Mouse (Mus musculus) ovary, adult 18-20 months (tissue): ENCODE measurements at regions not wholly inside any gene's neighbourhood (a gene's known extent, or its start where the extent isn't known, plus 50 kb on each side); places are given as distances from the start of the nearest gene placed in this dataset.

ENCODE experiments used
- DNase-seq: peaks from one replicate; pipeline ENCODE4 v3.0.0; 2022; ENCODE audit warnings: low spot score, mixed read lengths

DNA sequence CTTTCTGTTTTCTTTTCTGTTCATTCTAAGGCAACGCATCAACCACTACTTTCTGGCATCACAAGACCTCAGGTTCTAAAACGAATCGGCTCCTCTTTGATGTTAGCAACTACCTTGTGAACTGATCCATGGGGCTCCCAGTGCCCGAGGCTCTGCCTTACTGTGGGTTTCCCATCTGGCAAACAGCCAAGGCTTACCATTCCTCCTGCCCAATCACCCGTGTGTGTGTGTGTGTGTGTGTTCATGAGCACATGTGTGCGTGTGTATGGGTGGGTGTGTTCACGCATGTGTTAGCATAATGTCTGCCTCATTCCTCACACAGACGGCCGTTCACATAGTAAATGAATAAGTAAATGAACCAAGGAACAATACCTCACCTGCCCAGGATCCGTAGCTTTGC lies 138.3 kb upstream of the Lpp start:
- no peak for DNase-seq

GRCm38 (mm10) chr16:24254590-24254989 lies 138.7 kb upstream of the Lpp start:
- no peak for DNase-seq

DNA sequence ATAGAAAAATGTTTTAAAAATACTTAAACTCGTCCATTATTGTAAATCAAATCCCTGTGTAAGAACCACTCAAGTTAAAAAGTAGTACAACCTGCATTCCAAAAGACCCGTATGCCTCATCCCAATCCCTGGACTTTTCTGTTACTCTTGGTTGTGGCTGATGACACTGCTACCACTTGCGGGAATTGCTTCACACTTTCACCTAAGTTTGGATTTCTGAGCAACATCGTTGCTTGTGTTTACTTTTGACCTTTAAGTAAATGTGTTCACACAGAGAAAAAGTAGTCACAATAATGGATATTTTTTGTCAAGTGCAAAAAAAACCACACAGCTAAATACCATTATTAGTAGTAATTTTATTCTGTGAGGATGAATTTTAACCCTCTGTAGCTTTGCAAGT lies 139.2 kb upstream of the Lpp start:
- no peak for DNase-seq

DNA sequence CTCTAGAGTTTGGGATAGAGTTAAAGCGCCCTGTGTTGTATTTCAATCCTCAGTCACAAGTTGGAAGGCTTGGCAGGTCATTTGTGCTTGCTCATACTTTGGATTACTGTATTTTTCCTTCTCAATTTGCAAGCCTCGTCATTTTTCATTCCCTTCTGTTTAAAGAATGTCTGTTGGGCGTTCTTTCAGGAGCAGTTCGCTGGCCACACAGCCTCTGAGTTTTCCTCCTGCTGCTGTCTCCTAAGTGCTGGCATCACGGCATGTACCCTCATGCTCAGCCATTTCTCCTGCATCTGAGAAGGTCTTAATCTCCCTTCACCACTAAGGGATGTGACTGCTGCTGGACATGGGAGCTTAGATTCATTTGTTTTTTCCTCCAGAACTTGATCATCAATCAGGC lies 146.0 kb upstream of the Lpp start:
- no peak for DNase-seq

DNA sequence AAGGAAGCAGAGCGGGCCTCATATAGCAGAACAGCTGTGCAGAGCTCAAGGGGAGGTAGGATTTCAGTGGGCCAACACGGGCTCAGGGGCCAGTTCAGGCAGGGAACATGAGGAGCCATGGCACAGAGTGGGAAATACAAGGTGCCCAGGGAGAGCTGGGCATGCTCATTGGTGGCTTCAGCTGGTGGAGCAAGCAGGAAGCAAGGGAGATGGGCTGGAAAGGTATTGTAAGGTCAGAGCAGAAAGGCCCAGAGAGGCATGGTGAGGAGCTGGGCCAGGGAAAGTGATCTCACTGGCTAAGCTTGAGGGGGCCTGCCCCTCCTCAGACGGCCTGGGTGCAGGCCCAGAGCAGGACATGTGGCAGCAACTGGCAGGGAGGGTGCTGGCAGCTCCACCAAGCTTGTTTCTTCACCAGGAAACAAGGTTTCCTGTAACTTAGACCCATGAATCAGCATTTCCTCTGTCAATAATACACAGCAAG lies 155.2 kb upstream of the Lpp start:
- peak; percentile 11 for DNase-seq

GRCm38 (mm10) chr16:24237425-24237824 lies 155.9 kb upstream of the Lpp start:
- DNase-seq, result no peak

DNA sequence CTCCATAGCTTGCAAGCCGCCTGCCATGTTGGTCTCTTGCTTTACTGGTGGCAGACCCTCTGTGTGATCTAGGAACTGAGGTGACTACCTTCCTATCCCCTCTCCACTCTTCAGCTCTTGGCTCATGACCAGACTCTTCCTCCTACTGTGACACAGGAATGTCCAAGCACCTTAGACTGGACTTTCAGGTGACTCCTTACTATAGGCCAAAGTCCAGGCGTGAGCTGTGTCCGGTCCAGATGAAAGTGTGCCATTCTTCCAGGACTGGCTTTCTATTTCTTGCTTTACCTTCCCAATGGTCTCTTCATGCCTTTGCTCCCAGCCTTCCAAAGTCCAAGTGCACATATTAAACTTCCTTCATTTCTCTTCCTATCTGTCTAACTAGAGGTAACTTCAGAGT lies 156.3 kb upstream of the Lpp start:
- no peak for DNase-seq

DNA sequence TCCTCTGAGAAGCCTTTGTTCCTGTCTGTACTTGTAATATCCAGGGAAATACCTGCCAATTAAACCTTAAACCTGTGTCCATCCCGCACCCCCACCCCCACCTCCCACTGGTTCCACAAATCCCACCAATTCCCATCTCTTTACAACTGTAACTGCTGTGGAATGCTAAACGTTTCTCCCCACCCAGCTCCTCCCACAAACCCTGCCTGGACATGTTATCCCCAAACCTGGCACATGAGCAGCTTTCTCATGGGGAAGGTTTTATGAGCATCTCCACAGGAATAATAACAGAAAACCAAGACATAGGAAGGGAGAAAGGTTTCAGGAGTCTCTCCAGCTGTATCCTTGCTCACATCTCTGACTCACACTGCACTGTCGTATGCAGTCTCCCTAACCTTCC lies 156.8 kb upstream of the Lpp start:
- no peak for DNase-seq

- DNase-seq, result no peak
These were observed 158.5 kb upstream of the Lpp start for GRCm38 (mm10) chr16:24234795-24235194.

- no peak for DNase-seq
These were observed 161.2 kb upstream of the Lpp start for GRCm38 (mm10) chr16:24232001-24232530.

DNA sequence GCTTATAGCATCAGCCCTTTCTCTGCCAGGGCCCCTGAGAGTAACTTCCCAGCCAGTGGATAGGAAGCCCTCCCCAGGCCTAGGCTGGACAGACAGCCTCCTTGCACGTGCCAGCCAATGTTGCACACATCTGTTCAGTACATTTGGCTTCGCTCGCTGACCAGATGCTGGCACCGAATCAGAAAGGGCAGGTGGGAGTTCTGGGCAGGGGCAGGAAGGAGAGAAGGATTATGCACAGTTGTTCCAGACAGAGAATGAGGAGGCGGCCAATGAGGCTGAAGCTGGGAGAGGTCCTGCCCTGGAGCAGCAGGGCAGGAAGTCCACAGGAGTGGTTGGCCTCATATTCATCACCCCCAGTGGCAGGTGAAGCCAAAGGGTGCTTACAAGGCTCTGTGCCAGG lies 161.8 kb upstream of the Lpp start:
- DNase-seq, result no peak

GRCm38 (mm10) chr16:24229002-24229607 lies 164.2 kb upstream of the Lpp start:
- no peak for DNase-seq

- DNase-seq, result no peak
These were observed 167.4 kb upstream of the Lpp start for GRCm38 (mm10) chr16:24225897-24226296.

- DNase-seq, result no peak
These were observed 168.2 kb upstream of the Lpp start for GRCm38 (mm10) chr16:24225090-24225489.

DNA sequence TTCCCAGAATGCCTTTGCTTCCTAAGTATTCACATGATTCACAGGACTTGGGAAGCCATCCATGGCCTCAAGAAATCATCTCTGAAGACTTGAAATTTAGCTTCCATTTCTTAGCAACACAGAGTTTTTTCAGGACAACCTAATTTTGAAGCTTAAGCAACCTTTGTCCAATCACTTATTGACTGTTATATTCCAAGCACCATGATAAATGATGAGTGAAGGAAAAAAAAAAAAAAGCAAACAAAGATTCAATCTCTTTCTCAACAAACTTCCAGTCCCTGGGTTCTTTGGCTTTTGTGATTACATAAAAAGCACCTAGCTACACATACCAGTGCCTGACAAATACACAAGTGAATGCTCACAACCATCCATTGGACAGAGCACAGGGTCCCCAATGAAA lies 169.4 kb upstream of the Lpp start:
- no peak for DNase-seq

GRCm38 (mm10) chr16:24223527-24223880 lies 169.8 kb upstream of the Lpp start:
- no peak for DNase-seq

DNA sequence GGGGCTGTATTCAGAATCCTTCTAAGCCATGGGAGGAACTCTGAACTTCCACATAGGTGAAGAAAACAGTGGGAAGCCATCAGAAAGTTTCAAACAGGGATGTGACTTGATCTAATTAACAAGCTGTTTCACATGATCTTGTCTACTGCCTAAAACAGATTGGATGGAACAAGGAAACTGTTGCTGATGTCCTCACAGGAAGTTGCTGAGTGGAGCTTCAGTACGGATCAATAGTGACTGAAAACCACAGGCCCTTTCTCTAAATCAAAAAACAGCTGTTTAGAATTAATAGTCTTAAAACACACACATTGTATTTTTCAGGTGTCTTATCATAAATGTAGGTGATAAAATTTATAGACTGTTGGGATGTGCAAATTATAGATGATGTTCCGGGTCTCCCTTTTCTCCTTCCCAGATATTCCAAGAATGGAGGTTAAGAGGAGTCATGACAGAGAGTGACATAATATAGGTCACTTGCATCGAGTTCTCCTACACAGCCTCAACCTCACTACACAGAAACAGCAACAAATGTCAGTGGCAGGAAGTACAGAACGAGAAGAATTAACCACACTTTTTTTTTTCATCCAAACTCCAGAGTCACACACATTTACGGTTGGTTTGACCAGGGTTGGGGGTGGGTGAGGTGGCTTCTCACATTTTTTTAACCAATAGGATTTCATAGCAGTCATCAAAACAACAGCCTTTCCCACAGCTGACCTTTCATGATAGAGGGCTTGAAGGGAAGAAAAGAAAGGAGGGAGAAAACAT lies 170.4 kb upstream of the Lpp start:
- no peak for DNase-seq

DNA sequence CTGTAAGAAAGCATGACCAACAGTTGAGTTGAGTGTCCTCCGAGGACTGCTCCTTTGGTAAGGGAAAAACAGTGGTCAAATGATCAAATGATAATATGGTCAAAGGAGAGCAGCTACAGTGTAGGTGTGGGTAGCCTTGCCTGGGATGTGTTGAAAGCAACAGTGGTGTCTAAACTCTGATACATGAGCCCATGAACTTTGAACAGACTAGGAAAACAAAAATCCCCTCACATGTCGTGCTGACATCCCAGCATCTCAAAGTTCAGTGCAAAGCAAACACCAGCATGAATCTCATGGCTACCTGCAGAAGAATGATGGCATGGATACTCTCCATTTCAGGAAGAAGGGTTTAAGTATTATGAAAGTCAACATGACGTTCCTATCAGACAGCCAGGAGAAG lies 171.3 kb upstream of the Lpp start:
- DNase-seq, result no peak

- no peak for DNase-seq
These were observed 172.7 kb upstream of the Lpp start for GRCm38 (mm10) chr16:24220613-24221012.

DNA sequence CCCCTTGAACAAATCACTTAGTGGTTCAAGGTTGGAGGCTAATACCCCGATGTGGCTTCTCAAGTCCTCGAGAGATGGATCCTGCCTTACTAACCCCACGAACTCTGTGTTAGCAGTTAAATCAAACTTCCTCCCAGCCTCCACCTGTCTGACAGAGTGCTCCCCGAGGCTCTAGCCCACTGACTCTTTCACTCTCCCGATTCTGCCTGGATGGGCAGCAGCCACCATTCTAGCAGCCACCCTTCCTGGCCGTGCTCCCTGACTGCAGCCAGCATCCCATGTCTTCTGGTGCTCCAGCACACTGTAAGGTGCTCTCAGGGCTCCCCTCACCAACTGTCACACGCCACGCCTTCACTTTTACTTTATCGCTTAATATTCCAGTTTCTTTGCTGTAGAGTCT lies 173.6 kb upstream of the Lpp start:
- DNase-seq, result no peak

DNA sequence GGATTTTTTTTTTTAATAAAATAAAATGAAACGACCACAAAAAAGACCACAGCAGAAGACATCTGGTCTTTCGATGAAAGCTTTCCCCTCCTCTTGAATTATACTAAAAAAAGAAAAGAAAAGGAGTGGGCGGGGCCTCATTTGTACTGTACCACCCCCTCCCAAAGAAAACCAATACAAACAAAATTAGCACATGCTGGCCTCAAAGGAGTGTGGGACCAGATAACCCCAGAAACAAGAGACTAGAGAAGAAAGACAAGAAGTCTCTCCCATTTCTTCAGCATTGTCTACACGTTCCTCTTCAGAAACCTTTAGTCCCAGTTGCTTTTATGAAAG lies 174.5 kb upstream of the Lpp start:
- DNase-seq, result no peak

DNA sequence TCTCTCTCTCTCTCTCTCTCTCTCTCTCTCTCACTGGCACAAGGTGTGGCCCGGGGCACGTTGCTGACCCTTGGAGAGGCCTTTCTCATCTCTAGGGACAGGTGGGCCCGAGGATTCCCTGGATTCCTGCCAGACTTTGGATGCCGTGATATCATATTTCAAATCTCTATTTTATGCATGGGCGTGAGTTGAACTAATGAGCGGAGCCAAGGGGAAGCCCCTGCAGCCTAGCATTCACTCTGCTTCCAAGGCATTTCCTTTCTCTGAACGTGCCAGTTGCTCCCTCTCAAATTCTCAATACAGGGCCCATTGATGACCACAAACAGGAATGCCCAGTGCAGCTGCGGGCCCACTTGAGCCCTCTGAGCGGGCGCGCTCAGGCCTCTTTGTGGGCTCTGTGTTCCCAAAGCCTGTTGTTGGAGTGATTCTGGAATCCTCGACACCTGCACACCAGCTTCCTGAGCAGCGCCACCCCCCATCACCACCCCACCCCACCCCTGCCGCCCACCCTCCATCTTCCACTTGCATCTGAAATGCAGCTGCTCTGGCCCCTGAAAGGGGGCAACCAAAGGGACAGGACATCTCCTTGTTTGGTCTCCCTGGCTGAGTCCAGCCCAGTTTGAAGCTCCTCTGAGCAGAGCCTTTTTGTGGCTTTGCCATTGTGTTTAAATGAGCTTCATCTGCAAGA lies 175.0 kb upstream of the Lpp start:
- no peak for DNase-seq

- no peak for DNase-seq
These were observed 176.5 kb upstream of the Lpp start for GRCm38 (mm10) chr16:24216828-24217227.
